Mouse (Mus musculus): ENCODE results near the gene Steap4. TPM values are rescaled to one million over a fixed set of nuclear protein-coding genes. Genes with fewer than 3 reads are reported as not detected.
A peak's percentile ranks its signal among the peaks of the same experiment; 100 is the strongest.
"Not testable (repeated sequence)": the region's sequence is repeated elsewhere in the genome, so short reads cannot be mapped to it uniquely, and the experiment has no call there.

The Steap4 gene
- 1.5 and 1.8 TPM in 2 replicates for polyA plus RNA-seq (2015; fragmentation: Nextera tagmentation; extraction: Ambion mirVana)

GRCm38 (mm10) chr5:7960176-7960575 lies at the start of gene Steap4:
Gene Steap4, plus strand, starts transcription at chr5:7960457.
- H3K27me3 ChIP-seq (replicated peaks) = no peaks in the 10 kb centered on the region
- ATAC-seq = peak; percentile 89
- H3K4me1 ChIP-seq (replicated peaks) = peaks cover 7% of the 10 kb centered on the region; the same call in 1 of the 2 replicates
- H3K9ac ChIP-seq = peak within 1 kb of the TSS; percentile 6; the same call in 1 of the 2 replicates
- no peak within 1 kb of the TSS for H3K27ac ChIP-seq
- peak within 1 kb of the TSS; percentile 73 for H3K4me2 ChIP-seq (replicated peaks)
- WGBS = 5% methylated on average over 20 of the region's 20 CpGs
- H3K4me3 ChIP-seq (replicated peaks) = peak within 1 kb of the TSS; percentile 29
- no peaks in the 10 kb centered on the region for H3K36me3 ChIP-seq
- no peaks in the 10 kb centered on the region for H3K9me3 ChIP-seq

GRCm38 (mm10) chr5:7911975-7912374 lies 48.3 kb upstream of the Steap4 start:
- 74% methylated on average over 3 of the region's 3 CpGs for WGBS
- no peaks in the 10 kb centered on the region for H3K9me3 ChIP-seq

GRCm38 (mm10) chr5:7917501-7918295 lies 42.6 kb upstream of the Steap4 start:
- WGBS = 75% methylated on average over 11 of the region's 11 CpGs

More at GRCm38 (mm10) chr5:7911975-7912374, 48.3 kb upstream of the Steap4 start:
- no peaks in the 10 kb centered on the region for H3K36me3 ChIP-seq
- H3K4me3 ChIP-seq (replicated peaks) = no peak overlapping the region
- no peak for ATAC-seq
- H3K4me1 ChIP-seq (replicated peaks) = no peaks in the 10 kb centered on the region
- no peak overlapping the region for H3K4me2 ChIP-seq (replicated peaks)
- H3K27ac ChIP-seq = no peak overlapping the region
- no peak overlapping the region for H3K9ac ChIP-seq
- H3K27me3 ChIP-seq (replicated peaks) = no peaks in the 10 kb centered on the region

GRCm38 (mm10) chr5:7918296-7918579 lies 42.0 kb upstream of the Steap4 start:
- Histone ChIP-seq H3K4me2 (replicated peaks) (no peak overlapping the region), H3K27ac (no peak overlapping the region), H3K36me3 (no peaks in the 10 kb centered on the region), H3K9ac (no peak overlapping the region), H3K4me1 (replicated peaks) (no peaks in the 10 kb centered on the region), H3K27me3 (replicated peaks) (no peaks in the 10 kb centered on the region), H3K9me3 (no peaks in the 10 kb centered on the region), H3K4me3 (replicated peaks) (no peak overlapping the region)
- 83% methylated on average over 5 of the region's 5 CpGs for WGBS
- ATAC-seq = no peak

More at GRCm38 (mm10) chr5:7917501-7918295, 42.6 kb upstream of the Steap4 start:
- no peak overlapping the region for H3K27ac ChIP-seq
- no peak overlapping the region for H3K9ac ChIP-seq
- no peaks in the 10 kb centered on the region for H3K27me3 ChIP-seq (replicated peaks)
- no peaks in the 10 kb centered on the region for H3K36me3 ChIP-seq
- H3K9me3 ChIP-seq = no peaks in the 10 kb centered on the region
- H3K4me3 ChIP-seq (replicated peaks) = no peak overlapping the region
- H3K4me1 ChIP-seq (replicated peaks) = no peaks in the 10 kb centered on the region
- no peak for ATAC-seq
- no peak overlapping the region for H3K4me2 ChIP-seq (replicated peaks)

- no peak overlapping the region for H3K9ac ChIP-seq
- H3K27me3 ChIP-seq (replicated peaks) = no peaks in the 10 kb centered on the region
- H3K4me3 ChIP-seq (replicated peaks) = no peak overlapping the region
- no peak overlapping the region for H3K27ac ChIP-seq
- no peaks in the 10 kb centered on the region for H3K4me1 ChIP-seq (replicated peaks)
- WGBS = 86% methylated on average over 2 of the region's 2 CpGs
- no peaks in the 10 kb centered on the region for H3K36me3 ChIP-seq
- ATAC-seq = no peak
- no peaks in the 10 kb centered on the region for H3K9me3 ChIP-seq
- H3K4me2 ChIP-seq (replicated peaks) = no peak overlapping the region
Observed at GRCm38 (mm10) chr5:7919681-7920080, 40.6 kb upstream of the Steap4 start.

GRCm38 (mm10) chr5:7922751-7923150 lies 37.5 kb upstream of the Steap4 start:
- Histone ChIP-seq H3K4me3 (replicated peaks) (no peak overlapping the region), H3K4me2 (replicated peaks) (no peak overlapping the region), H3K36me3 (no peaks in the 10 kb centered on the region), H3K9me3 (no peaks in the 10 kb centered on the region), H3K27me3 (replicated peaks) (no peaks in the 10 kb centered on the region), H3K4me1 (replicated peaks) (no peaks in the 10 kb centered on the region), H3K9ac (no peak overlapping the region), H3K27ac (no peak overlapping the region)
- WGBS = 78% methylated on average over 1 of the region's 1 CpGs
- no peak for ATAC-seq

- no peak overlapping the region for H3K27ac ChIP-seq
- no peaks in the 10 kb centered on the region for H3K27me3 ChIP-seq (replicated peaks)
- WGBS = 89% methylated on average over 3 of the region's 3 CpGs
- H3K4me3 ChIP-seq (replicated peaks) = no peak overlapping the region
- H3K4me1 ChIP-seq (replicated peaks) = no peaks in the 10 kb centered on the region
- no peaks in the 10 kb centered on the region for H3K36me3 ChIP-seq
- no peaks in the 10 kb centered on the region for H3K9me3 ChIP-seq
- H3K9ac ChIP-seq = no peak overlapping the region
- no peak overlapping the region for H3K4me2 ChIP-seq (replicated peaks)
- no peak for ATAC-seq
Observed at GRCm38 (mm10) chr5:7923666-7924065, 36.6 kb upstream of the Steap4 start.

GRCm38 (mm10) chr5:7932234-7933221 lies 27.7 kb upstream of the Steap4 start:
- WGBS = 45% methylated on average over 5 of the region's 5 CpGs
- Histone ChIP-seq H3K9ac (no peak overlapping the region), H3K36me3 (no peaks in the 10 kb centered on the region), H3K27me3 (replicated peaks) (no peaks in the 10 kb centered on the region), H3K4me3 (replicated peaks) (no peak overlapping the region), H3K4me1 (replicated peaks) (no peaks in the 10 kb centered on the region), H3K27ac (no peak overlapping the region), H3K4me2 (replicated peaks) (no peak overlapping the region), H3K9me3 (no peaks in the 10 kb centered on the region)
- ATAC-seq = peak; percentile 58

GRCm38 (mm10) chr5:7933495-7933894 lies 26.8 kb upstream of the Steap4 start:
- H3K4me1 ChIP-seq (replicated peaks); H3K27ac ChIP-seq; H3K27me3 ChIP-seq (replicated peaks); H3K4me2 ChIP-seq (replicated peaks); H3K4me3 ChIP-seq (replicated peaks); H3K36me3 ChIP-seq; H3K9me3 ChIP-seq; H3K9ac ChIP-seq: not testable (repeated sequence)
- peak; percentile 39; the same call in 1 of the 2 replicates for ATAC-seq
- 38% methylated on average over 11 of the region's 11 CpGs for WGBS

- Histone ChIP-seq H3K4me3 (replicated peaks) (no peak overlapping the region), H3K9me3 (no peaks in the 10 kb centered on the region), H3K4me1 (replicated peaks) (no peaks in the 10 kb centered on the region), H3K4me2 (replicated peaks) (no peak overlapping the region), H3K27ac (no peak overlapping the region), H3K27me3 (replicated peaks) (no peaks in the 10 kb centered on the region), H3K36me3 (no peaks in the 10 kb centered on the region), H3K9ac (no peak overlapping the region)
- peak; percentile 49; the same call in 1 of the 2 replicates for ATAC-seq
- WGBS = 63% methylated on average over 2 of the region's 2 CpGs
Observed at GRCm38 (mm10) chr5:7933933-7934675, 26.2 kb upstream of the Steap4 start.

- Histone ChIP-seq H3K9me3 (no peaks in the 10 kb centered on the region), H3K9ac (no peak overlapping the region), H3K36me3 (no peaks in the 10 kb centered on the region), H3K27ac (no peak overlapping the region), H3K27me3 (replicated peaks) (no peaks in the 10 kb centered on the region), H3K4me1 (replicated peaks) (no peaks in the 10 kb centered on the region), H3K4me2 (replicated peaks) (no peak overlapping the region), H3K4me3 (replicated peaks) (no peak overlapping the region)
- WGBS = 89% methylated on average over 2 of the region's 2 CpGs
- ATAC-seq = no peak
Observed at GRCm38 (mm10) chr5:7954838-7955237, 5.4 kb upstream of the Steap4 start.

Data from intestine, embryonic 15.5 days (tissue).